Mouse (Mus musculus) CD4-positive helper T cell, adult 2 months (primary cell): ENCODE measurements around the gene Gps2.

Source experiments
- DNase-seq: peaks from one replicate; pipeline ENCODE4 v3.0.0-alpha.2; 2012; ENCODE audit warnings: low read depth, missing footprints, low spot score

The Gps2 gene

GRCm38 (mm10) chr11:69965271-69966005, 51.8 kb downstream of the Gps2 start:
- peak; percentile 14 for DNase-seq
